Mouse (Mus musculus): ENCODE measurements around the gene Dnal1.

- TF ChIP-seq POLR2A (IDR thresholded peaks at IDR 0.05; ENCODE audit: borderline replicate concordance, extremely low read depth, insufficient read depth, insufficient read length, poor library complexity, severe bottlenecking) = no peak
- TF ChIP-seq CTCF (IDR thresholded peaks at IDR 0.05; ENCODE audit: borderline replicate concordance, extremely low read depth, insufficient read depth, insufficient read length) = no peak
Measured at GRCm38 (mm10) chr12:84180701-84181435, 66.7 kb downstream of the Dnal1 start.
